Mouse (Mus musculus) v-Abl transformed pro-B cells (cell line): Measurements from ENCODE around the gene Nat14.

Experiments
- in situ Hi-C, 2 experiments: fragments of 400-800 bp; cut with MboI; formaldehyde crosslinking; loops; one replicate each; pipeline ENCODE4 v1.15.1; 2025; ENCODE audit not compliant: unreplicated experiment in 2 of 2

Gene Nat14

DNA sequence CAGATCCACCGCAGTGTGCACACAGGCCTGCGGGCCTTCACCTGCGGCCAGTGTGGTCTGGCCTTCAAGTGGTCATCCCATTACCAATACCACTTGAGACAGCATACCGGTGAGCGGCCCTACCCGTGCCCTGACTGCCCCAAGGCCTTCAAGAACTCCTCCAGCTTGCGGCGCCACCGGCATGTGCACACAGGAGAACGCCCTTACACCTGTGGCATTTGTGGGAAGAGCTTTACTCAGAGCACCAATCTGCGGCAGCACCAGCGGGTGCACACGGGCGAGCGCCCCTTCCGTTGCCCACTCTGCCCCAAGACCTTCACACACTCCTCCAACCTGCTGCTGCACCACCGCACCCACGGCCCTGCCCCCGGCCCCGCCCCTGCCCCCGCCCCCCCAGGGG, 2.7 kb upstream of the Nat14 start:
- in situ Hi-C loops = loop anchor here in 1 of 2 experiments (10.0 kb wide), 1 partner anchor 104 kb away; the partner anchor contains the start of gene Ube2s

DNA sequence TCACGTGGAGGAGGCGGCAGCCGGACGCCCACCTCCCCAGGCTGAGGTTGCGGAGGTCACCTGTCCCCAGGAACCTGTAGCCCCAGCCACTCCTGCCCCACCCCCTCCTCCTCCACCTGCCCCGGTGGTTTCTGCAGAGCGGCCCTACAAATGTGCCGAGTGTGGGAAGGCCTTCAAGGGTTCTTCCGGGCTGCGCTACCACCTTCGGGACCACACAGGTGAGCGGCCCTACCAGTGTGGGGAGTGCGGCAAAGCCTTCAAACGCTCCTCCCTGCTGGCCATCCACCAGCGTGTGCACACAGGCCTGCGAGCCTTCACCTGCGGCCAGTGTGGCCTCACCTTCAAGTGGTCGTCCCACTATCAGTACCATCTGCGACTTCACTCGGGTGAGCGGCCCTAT, 1.9 kb upstream of the Nat14 start:
- in situ Hi-C loops = loop anchor here in 1 of 2 experiments (10.0 kb wide), 2 partner anchors 105 to 275 kb away; partner anchors contain the start of gene Ube2s

DNA sequence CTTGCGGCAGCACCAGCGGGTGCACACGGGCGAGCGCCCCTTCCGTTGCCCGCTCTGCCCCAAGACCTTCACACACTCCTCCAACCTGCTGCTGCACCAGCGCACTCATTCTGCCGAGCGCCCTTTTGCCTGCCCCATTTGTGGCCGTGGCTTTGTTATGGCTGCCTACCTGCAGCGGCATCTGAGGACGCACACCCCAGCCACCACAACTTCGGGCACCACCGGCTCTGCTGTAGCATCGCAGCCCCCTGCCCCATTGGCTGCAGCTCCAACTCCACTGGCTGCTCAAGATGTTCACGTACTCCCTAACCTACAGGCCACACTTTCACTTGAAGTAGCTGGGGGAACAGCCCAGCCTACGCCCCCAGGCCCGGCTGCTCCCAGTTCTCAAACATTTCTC, 1.3 kb upstream of the Nat14 start:
- in situ Hi-C loops = loop anchor here in 1 of 2 experiments (10.0 kb wide), 1 partner anchor 276 kb away; no protein-coding TSS in a partner anchor

DNA sequence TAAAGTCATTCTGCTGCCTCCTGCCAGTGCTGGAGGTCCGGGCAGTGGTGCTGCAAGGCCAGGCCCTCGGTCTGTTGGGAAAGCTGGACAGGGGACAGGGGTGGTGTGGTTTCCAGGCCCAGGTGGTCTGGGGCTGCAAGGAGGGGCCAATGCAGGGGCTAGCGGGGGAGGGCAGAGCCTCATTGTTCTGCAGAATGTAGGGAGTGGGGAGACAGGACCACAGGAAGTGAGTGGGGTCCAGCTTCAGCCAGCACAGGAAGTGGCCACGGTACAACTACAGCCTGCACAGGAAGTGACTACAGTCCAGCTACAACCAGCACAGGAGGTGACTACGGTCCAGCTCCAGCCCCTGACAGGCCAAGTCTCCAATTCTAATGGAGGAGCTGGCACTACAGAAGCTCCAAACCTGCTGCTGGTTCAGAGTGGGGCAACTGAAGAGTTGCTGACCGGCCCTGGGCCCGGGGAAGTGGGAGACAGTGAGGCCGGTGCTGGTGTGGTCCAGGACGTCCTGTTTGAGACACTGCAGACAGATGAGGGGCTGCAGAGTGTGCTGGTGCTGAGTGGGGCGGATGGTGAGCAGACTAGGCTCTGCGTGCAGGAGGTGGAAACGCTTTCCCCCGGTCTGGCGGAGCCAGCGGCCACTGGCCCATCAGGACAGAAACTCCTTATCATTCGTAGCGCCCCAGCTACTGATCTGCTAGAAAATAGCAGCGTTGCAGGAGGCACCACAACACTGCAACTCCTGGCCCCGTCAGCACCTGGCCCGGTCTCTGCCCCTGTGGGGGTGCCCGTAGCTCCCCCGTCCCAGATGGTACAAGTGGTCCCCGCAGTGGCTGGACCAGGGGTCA, 628 bp upstream of the Nat14 start:
- in situ Hi-C loops = loop anchor here in 1 of 2 experiments (10.0 kb wide), 1 partner anchor 276 kb away; no protein-coding TSS in a partner anchor

DNA sequence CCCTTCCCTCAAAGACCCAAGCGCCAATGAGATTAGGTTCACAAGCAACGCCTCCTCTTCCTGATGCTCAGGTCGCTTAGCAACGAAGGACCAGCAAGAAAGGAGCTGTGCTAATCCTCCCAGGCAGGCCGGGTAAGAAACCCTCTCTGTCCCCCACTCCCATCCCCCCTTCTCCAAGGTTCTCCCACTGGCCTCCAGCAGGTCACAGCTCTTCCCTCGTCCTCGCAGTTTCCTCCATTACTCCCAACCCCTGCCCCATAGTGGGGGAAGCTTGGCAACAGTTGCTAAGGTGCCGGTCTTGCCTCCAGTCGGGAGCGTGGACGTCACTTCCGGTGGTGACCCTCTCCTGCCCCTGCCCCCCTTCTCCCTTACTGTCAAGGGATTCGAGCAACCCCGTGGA, 680 bp downstream of the Nat14 start:
- in situ Hi-C loops = loop anchor here in 1 of 2 experiments (10.0 kb wide), 1 partner anchor 278 kb away; no protein-coding TSS in a partner anchor

DNA sequence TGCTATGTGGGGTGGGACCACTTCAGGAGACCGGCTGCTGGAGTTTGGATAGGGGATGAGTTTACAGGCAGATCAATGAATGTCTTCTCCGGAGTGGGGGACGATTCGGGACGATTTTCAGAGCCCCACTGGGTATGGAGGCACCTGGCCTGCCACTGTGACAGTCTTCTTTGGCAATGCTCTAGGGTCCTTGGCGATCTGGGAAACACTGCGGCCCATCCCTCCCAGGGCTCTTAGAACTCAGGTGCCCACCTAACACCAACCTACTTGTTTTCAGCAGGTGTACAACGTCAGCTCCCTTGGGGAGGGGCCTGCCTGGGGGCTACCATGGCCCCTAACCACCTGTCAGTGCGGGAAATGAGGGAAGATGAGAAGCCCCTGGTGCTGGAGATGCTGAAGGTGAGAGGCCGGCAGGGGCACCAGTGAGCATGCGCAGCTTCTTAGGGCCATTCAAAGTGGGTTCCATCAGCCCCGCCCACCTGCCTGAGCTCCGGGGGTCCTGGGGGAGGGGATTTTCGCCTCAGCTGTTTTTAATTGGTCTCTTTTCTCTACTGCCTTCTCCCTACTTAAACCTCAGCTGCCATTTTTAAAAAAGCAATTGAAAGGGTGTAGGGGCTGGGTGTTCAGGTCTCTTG, 1.2 kb downstream of the Nat14 start:
- in situ Hi-C loops = loop anchor here in 1 of 2 experiments (10.0 kb wide), 1 partner anchor 278 kb away; no protein-coding TSS in a partner anchor

DNA sequence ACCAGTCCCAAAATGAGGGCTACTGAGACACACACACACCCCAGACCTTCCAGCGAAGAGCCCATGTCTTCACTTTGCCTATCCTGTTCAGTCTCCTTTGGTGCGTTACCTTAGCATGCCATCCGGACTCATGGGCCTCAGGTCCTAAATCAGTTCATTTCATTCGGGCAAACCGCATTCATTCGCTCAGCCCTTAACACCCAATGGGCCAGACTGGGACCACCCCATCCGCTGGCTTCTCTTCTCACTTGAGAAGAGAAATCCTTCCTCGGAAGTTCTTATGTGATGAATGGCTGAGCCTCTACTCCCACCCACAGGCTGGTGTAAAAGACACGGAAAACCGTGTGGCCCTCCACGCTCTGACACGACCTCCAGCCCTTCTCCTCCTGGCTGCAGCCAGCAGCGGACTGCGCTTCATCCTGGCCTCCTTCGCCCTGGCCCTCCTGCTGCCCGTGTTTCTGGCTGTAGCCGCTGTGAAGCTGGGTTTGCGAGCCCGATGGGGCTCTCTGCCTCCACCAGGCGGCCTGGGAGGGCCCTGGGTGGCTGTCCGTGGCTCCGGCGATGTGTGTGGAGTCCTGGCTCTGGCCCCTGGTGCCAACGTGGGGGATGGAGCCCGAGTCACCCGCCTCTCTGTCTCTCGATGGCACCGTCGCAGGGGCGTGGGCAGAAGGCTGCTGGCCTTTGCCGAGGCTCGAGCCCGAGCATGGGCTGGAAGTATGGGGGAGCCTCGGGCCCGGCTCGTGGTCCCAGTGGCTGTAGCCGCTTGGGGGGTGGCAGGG, 1.9 kb downstream of the Nat14 start:
- in situ Hi-C loops = loop anchor here in 1 of 2 experiments (10.0 kb wide), 1 partner anchor 279 kb away; no protein-coding TSS in a partner anchor

DNA sequence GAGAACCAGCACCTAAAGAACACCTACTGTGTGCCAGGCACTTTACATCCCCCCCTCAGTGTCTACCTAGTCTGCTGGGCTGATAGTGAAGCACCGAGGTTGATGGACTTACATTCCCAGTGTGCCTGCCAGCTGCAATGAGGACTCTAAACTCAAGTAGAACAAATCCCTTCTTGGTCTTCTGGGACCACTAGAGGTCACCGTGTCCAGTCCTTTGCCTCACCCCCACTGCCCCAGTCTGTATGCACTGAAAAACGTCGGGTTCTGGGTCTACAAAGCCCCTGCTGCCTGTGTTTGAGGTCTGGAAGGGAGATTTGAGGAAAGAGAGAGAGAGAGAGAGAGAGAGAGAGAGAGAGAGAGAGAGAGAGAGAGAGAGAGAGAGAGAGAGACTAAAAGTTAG, 2.7 kb downstream of the Nat14 start:
- in situ Hi-C loops = loop anchor here in 1 of 2 experiments (10.0 kb wide), 1 partner anchor 280 kb away; no protein-coding TSS in a partner anchor

DNA sequence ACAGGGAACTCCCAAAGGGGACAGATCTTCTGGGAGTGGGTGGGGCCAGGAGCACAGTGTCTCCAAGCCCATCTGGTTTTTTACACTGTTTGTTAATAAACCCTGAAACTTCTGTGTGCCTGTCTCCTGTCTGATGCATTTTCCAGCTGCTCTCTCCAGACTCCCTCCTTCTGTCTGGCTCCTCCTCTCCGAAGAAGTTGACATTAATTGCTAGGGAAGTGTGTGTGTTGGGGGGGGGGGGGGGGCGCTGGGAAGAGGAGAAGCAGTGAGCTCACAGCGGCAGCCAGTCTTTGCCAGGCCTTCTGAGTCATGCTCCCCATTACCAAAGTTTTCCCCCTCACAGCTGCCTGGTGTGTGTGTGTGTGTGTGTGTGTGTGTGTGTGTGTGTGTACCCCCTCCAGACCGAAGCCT, 3.1 kb downstream of the Nat14 start:
- in situ Hi-C loops = loop anchor here (10.0 to 25.0 kb wide), 2 partner anchors 280 to 788 kb away; partner anchors contain the start of gene Leng8 (in 2 of the 2)

DNA sequence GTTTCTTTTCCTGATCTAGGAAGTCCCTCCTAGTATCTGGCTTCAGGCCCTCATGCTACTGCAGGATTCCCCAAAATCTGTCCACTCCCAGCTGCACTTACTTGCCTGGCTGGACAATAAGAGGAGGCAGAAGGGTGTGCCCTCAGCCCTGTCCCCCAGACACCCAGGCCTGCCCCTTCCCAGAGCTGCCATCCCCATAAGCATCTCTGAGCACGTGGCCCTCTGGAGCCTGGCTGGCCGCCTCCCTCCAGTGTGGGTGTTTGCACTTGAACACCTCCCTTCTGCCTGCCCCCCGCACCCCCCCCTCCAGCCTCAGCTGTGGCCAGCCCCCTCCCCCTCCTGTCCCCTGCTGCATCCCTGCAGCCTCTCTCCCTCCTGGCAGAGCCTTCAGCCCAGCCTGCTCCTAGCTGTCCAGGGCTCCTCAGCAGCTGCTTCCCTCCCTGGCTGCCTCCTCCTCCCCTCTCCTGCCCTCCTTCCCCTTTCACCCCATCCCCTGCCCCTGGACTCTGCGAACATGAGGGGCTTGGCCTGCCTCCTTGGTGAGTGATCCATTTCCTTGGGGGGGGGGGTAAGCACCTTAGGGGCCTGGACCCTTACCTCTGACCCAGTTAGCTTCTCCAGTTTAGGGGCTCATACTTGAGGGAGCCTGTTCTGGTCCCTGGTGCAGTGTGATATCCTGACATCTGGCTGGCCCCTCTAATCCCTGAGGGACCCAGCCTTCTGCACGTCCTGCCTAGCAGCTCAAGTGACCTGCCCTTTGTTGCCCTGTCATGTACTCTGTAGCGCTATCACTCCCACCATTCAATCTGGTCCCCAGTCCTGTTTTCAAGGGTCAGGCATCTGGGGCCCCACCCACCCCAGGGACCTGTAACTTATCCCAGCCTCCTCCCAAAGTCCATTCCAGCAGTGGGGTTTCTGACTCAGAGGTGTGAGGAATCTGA, 3.9 kb downstream of the Nat14 start, which contains the start of gene Ssc5d:
TSS of gene Ssc5d (plus strand) at position 345 of the 941 bp plus-strand sequence.
- in situ Hi-C loops = loop anchor here (10.0 to 25.0 kb wide), 2 partner anchors 281 to 788 kb away; partner anchors contain the start of gene Leng8 (in 2 of the 2)

DNA sequence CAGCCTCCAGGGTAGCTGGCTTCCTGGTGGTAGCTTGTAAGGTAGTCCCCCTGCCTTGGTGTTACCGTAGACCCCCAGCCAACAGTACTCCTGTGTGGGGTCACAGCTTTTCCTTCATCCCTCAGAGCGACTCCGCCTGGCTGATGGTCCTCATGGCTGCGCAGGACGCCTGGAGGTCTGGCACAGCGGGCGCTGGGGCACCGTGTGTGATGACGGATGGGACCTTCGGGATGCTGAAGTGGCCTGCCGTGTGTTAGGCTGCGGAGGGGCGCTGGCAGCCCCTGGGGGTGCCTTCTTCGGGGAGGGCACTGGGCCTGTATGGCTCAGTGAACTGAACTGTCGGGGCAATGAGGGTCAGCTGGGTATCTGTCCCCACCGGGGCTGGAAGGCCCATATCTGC, 5.0 kb downstream of the Nat14 start:
- in situ Hi-C loops = loop anchor here (10.0 to 25.0 kb wide), 2 partner anchors 282 to 790 kb away; partner anchors contain the start of gene Leng8 (in 2 of the 2)

DNA sequence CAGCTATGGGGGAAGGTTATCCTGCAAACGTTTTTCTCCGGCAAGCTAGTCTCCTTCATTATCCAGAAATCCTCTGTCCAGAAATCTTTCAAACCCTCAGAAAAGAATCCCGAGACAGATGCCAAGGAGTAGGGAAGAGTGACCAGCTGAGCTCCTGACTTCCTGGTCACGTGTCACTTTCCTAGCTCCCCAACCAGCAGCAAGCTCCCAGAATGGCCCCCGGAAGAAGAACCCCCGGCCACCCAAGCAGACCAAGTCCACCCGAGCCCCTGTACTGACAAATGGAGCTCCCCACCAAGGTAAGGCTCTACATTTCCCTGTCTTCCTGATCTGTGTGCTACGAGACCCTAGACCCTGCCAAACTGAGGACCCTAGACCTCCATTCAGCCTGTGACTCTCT, 5.9 kb downstream of the Nat14 start:
- in situ Hi-C loops = loop anchor here (10.0 to 25.0 kb wide), 2 partner anchors 283 to 790 kb away; partner anchors contain the start of gene Leng8 (in 2 of the 2)

DNA sequence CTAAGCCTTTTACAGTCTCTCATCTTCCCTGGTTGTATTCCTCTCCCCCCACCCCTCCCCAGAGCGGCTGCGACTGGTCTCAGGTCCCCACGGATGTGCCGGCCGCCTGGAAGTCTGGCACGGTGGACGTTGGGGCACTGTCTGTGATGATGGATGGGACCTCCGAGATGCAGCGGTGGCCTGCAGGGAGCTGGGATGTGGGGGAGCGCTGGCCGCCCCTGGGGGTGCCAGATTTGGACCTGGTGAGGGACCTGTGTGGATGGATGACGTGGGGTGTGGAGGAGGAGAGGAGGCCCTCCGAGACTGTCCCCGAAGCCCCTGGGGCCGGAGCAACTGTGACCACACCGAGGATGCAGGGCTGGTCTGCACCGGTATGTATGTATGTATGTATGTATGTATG, 6.5 kb downstream of the Nat14 start:
- in situ Hi-C loops = loop anchor here (10.0 to 25.0 kb wide), 2 partner anchors 284 to 791 kb away; partner anchors contain the start of gene Leng8 (in 2 of the 2)

DNA sequence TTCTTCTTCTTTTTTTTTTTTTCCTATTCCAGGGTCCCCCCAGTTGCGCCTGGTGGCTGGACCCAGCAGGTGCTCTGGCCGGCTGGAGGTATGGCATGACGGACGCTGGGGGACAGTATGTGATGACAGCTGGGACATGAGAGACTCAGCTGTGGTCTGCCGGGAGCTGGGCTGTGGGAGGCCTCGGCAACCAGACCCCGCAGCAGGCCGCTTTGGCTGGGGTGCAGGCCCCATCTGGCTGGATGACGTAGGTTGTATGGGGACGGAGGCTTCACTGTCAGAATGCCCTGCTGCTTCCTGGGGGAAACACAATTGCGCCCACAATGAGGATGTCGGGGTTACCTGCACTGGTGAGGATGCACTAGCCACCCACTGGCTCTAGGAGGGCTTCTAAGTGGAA, 11.3 kb downstream of the Nat14 start:
- in situ Hi-C loops = loop anchor here (10.0 to 25.0 kb wide), 2 partner anchors 308 to 796 kb away; partner anchors contain the start of gene Leng8 (in 2 of the 2)

DNA sequence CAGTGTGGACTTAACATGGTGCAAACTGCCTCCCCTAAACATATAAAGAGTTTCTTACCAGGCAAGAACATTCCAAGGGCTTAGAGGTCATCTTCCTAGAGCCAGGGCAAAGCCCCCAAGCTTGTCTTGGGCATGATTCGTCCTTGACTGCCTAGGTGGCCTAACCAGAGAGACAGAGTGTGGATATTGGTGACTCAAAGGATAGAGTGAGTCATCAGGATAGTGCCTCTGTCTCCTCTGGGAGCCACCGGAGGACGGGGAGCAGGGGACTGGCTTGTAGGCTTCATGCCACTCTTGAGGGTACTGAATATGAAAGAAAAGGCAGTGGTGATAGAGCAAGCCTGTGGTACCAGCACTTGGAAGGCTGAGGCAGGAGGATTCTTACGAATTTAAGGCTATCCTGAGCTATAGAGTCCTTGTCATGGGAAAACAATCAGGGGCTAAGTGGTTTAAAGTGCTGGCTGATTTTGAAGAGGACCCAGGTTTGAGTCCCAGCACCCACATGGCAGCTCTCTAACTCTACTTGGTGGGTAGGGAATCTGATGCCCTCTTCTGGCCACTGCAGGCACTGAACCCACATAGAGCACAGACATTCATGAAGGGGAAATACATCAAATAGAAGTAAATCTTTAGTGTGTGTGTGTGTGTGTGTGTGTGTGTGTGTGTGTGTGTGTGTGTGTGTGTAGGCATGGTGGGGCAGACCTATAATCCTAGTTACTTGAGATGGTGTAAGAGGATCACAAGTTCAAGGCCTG, 12.5 kb downstream of the Nat14 start:
- in situ Hi-C loops = loop anchor here (10.0 to 25.0 kb wide), 2 partner anchors 310 to 797 kb away; partner anchors contain the start of gene Leng8 (in 2 of the 2)

DNA sequence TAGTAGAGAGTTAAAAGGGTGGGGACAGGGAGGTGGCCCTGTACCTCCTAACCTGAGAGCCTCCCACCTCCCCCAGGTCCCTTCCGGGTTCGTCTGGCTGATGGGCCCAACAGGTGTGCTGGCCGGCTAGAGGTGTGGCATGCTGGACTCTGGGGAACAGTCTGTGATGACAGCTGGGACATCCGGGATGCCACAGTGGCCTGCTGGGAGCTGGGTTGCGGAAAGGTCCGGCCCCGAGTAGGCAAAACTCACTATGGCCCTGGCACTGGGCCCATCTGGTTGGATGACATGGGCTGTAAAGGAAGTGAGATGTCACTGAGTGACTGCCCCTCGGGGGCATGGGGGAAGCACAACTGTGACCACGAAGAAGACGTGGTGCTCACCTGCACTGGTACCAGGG, 15.0 kb downstream of the Nat14 start:
- in situ Hi-C loops = loop anchor here (5.0 to 25.0 kb wide), 3 partner anchors 125 to 800 kb away; partner anchors contain the start of genes Leng8 (in 2 of the 2) and Ube2s (in 2 of the 2)

DNA sequence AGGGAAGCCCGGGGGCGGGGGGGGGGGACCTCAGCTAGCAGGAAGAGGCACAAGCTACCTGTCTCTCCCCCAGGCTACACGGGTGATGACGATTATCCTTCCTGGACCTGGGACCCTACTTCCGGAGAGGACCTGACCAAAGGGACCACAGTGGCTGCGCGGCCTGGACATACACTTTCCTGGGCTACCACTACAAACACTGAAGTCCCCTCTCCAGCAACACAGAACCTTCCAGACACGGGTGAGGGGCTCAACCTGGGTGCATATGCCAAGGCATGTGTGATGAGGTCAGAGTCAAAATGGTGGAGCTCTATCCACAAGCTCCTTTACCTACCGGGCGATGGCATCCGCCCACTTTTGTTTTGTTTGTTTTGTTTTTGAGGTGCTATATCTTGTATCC, 15.6 kb downstream of the Nat14 start:
- in situ Hi-C loops = loop anchor here (5.0 to 25.0 kb wide), 3 partner anchors 125 to 800 kb away; partner anchors contain the start of genes Leng8 (in 2 of the 2) and Ube2s (in 2 of the 2)
